Mouse (Mus musculus) kidney, adult 2 months (tissue): Measurements from ENCODE around the gene Psmd13. TPM values are rescaled to one million over a fixed set of nuclear protein-coding genes. Genes with fewer than 3 reads are reported as not detected.
"Not testable (repeated sequence)": the region's sequence is repeated elsewhere in the genome, so short reads cannot be mapped to it uniquely, and the experiment has no call there.

Experiments
- DNase-seq: peaks from one replicate; pipeline ENCODE4 v3.0.0; 2021
- H3K27ac ChIP-seq: fragments of 200-500 bp; 2 replicates; pipeline ENCODE4 v1.5.1; 2012; ENCODE audit warnings: low read depth, low read length, control low read depth, inconsistent platforms; ENCODE audit not compliant: insufficient read depth
- H3K27me3 ChIP-seq: fragments of 200-500 bp; replicated peaks from 2 replicates; pipeline ENCODE4 v1.6.1; 2012; ENCODE audit warnings: mild to moderate bottlenecking, moderate library complexity, low read length, inconsistent platforms; ENCODE audit not compliant: control insufficient read depth, insufficient read depth
- H3K36me3 ChIP-seq: fragments of 200-500 bp; 2 replicates; pipeline ENCODE4 v1.6.1; 2012; ENCODE audit warnings: mild to moderate bottlenecking, moderate library complexity, low read length, inconsistent platforms; ENCODE audit not compliant: control insufficient read depth, insufficient read depth
- H3K4me1 ChIP-seq: fragments of 200-500 bp; 2 replicates; pipeline ENCODE4 v1.6.1; 2011; ENCODE audit warnings: low read length; ENCODE audit not compliant: control insufficient read depth, insufficient read depth
- H3K4me3 ChIP-seq: fragments of 200-500 bp; 2 replicates; pipeline ENCODE4 v1.5.1; 2011; ENCODE audit warnings: mild to moderate bottlenecking, low read depth, low read length, control low read depth; ENCODE audit not compliant: insufficient read depth
- CTCF ChIP-seq: fragments of 200-500 bp; conservative IDR thresholded peaks from 2 replicates; pipeline ENCODE4 v1.5.1; 2011; ENCODE audit warnings: low read depth, mild to moderate bottlenecking, control low read depth, low read length, moderate library complexity, mixed read lengths; ENCODE audit not compliant: insufficient read depth, insufficient read length
- POLR2A ChIP-seq: fragments of 200-500 bp; IDR thresholded peaks from one replicate; pipeline ENCODE4 v1.6.1; 2011; ENCODE audit warnings: low read depth, low read length, control low read depth
- whole genome bisulfite sequencing: fragments of 180-500 bp; shearing (Covaris S2); methylation state at CpG from one replicate; pipeline ENCODE4 v1.1.7; 2018; 5-methylcytosine and 5-hydroxymethylcytosine counted together
- polyA plus RNA-seq: library from polyadenylated mRNA; depleted of rRNA; stranded (reverse); fragments of >200 nt; gene quantifications from 2 replicates; pipeline ENCODE4 v1.2.3, GENCODE M21; 2012

Gene Psmd13
- polyA plus RNA-seq, 1 experiment: 75.2 TPM

DNA sequence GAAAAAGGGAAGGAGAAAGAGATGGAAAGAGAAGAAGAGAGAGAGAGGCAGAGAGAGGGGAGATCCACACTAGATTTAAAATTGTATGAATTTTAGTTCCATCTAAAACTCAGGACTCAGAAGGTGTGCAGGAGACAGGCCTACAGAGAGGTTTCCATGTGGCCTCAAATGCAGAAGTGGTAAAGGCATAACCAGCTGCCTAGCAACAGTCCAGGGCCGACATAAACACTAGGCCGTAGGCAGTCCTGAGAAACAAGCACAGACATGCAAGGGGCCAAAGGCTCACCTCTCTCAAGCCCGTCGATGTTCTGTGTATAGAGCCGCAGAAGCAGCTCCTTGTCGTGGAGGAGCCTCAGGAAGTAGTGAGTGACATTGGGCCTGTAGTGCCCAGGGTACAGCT lies 4.4 kb upstream of the Psmd13 start:
- DNase-seq: no peak
- H3K27ac ChIP-seq: no peak overlapping the region
- TF ChIP-seq POLR2A (no peak), CTCF (no peak)
- 83% methylated on average over 6 of the region's 6 CpGs for WGBS
- H3K4me3 ChIP-seq: no peak overlapping the region
- H3K4me1 ChIP-seq: no peaks in the 10 kb centered on the region; the same call in 1 of the 2 replicates
- H3K36me3 ChIP-seq: peaks cover 5% of the 10 kb centered on the region
- H3K27me3 ChIP-seq: no peaks in the 10 kb centered on the region

DNA sequence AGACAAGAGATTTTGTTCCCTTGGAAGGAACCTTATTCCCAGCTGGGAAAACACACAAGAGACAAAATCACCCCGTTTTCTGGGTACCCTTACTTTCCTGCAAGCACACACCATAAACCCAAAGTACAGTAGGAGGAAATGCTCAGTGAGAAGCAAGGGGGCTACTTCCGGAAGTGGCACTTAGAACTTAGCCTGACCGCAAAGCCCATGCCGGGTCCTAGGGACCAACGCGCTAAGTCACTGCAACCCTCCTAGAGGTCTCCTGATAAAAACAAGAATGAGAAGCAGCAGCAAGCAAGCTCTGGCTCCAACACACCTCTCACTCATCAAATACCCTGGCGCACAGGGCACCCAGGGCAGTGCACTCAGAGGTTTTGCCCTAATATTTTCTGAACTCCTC lies 2.4 kb upstream of the Psmd13 start:
- Histone ChIP-seq H3K4me1 (no peaks in the 10 kb centered on the region; the same call in 1 of the 2 replicates), H3K36me3 (peaks cover 5% of the 10 kb centered on the region), H3K27me3 (no peaks in the 10 kb centered on the region), H3K4me3 (no peak overlapping the region), H3K27ac (no peak overlapping the region)
- DNase-seq: no peak
- TF ChIP-seq CTCF (no peak), POLR2A (no peak)
- 80% methylated on average over 7 of the region's 7 CpGs for WGBS

DNA sequence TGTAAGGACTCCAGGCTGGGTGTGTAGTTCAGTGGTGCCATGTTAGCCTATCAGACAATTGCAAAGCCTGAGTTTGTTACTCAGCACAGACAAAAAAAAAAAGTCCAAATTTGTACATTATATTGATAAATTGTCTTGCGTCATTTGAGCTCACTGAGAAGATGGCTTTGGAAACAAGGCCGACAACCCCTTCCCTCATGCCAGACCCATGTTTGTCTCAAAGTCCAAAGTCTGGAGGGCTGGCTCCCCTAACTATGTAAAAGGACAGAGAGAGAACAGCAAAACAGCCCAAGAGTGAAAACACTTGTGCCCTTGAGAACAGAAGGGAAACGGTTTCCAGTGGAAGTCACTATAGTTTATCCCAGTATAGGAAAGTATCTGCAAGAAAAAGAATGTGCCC lies 1.3 kb upstream of the Psmd13 start:
- Histone ChIP-seq H3K4me3 (peak overlapping the region; percentile 34), H3K4me1 (no peaks in the 10 kb centered on the region; the same call in 1 of the 2 replicates), H3K27me3 (no peaks in the 10 kb centered on the region), H3K36me3 (peaks cover 5% of the 10 kb centered on the region), H3K27ac (peak overlapping the region; percentile 94)
- 41% methylated on average over 3 of the region's 3 CpGs for WGBS
- DNase-seq: peak; percentile 79
- TF ChIP-seq CTCF (no peak), POLR2A (no peak)

DNA sequence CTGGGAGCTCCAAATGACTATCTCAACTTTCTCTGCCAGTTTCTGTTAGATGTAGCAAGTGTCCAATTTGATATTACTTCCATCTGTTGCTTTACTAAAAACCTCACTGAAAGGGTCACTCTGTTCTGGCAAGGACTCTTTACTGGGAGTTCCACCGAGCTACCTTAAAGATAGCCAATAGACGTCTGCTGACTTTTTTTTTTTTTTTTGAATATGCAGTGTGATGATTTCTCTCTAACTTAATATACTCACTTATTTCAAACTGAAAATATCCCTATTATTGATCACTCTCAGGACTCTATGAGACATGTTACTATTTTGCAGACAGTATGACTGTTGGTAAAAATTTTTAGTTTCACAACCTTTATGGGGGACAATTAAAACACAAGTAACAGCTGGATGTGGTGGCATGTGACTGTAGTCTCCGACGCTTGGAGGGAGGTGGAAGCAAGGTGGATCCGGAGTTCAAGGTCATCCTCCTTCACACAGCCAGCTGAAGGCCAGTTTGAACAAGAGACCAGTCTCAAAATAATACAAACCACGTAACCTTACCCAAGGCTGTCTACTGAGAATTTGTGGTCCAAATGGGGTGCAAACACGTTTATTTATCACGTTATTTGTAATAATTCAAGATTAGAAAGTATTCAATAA lies 778 bp upstream of the Psmd13 start:
- H3K27me3 ChIP-seq: no peaks in the 10 kb centered on the region
- TF ChIP-seq POLR2A: no peak
- no peak for TF ChIP-seq CTCF
- H3K4me1 ChIP-seq: no peaks in the 10 kb centered on the region; the same call in 1 of the 2 replicates
- H3K27ac ChIP-seq: peak overlapping the region; percentile 94
- peaks cover under 1% of the 10 kb centered on the region; the same call in 1 of the 2 replicates for H3K36me3 ChIP-seq
- peak overlapping the region; percentile 86 for H3K4me3 ChIP-seq
- DNase-seq: peak; percentile 61
- 6% methylated on average over 8 of the region's 8 CpGs for WGBS

DNA sequence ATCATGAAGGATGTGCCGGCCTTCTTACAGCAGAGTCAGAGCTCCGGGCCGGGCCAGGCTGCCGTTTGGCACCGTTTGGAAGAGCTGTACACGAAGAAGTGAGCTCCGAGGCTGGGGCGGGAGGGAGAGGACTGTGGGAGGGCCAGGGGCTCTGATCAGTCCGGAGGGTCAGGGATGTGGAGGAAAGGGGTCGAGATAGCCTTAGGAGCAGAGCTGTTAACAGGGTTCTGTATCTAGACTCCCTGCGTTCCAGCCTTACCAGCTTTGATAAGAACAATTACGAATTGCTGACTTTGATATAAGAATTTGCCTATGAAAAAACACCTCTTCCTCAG lies 668 bp downstream of the Psmd13 start:
- no peaks in the 10 kb centered on the region; the same call in 1 of the 2 replicates for H3K4me1 ChIP-seq
- no peak overlapping the region; the same call in 1 of the 2 replicates for H3K27ac ChIP-seq
- peak overlapping the region; percentile 86 for H3K4me3 ChIP-seq
- TF ChIP-seq POLR2A: no peak
- TF ChIP-seq CTCF: no peak
- H3K36me3 ChIP-seq: no peaks in the 10 kb centered on the region
- no peaks in the 10 kb centered on the region for H3K27me3 ChIP-seq
- WGBS: under 1% methylated on average over 12 of the region's 12 CpGs
- DNase-seq: no peak

DNA sequence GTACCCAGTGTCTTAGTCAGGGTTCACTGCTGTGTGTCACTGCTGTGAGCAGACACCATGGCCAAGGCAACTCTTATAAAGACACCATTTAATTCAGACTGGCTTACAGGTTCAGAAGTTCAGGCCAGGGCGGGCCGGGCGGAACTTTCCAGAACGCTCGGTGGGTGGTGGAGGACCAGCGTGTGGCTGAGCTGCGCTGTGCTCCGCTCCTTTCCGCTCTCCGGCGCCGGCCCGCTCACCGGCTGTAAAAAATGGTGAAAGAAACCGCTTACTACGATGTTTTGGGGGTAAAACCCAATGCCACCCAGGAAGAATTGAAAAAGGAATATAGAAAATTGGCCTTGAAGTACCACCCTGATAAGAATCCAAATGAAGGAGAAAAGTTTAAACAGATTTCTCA lies 8.9 kb downstream of the Psmd13 start:
- H3K36me3 ChIP-seq, DNase-seq, H3K4me1 ChIP-seq, H3K27ac ChIP-seq, H3K27me3 ChIP-seq, H3K4me3 ChIP-seq: not testable (repeated sequence)
- 94% methylated on average over 16 of the region's 16 CpGs for WGBS

DNA sequence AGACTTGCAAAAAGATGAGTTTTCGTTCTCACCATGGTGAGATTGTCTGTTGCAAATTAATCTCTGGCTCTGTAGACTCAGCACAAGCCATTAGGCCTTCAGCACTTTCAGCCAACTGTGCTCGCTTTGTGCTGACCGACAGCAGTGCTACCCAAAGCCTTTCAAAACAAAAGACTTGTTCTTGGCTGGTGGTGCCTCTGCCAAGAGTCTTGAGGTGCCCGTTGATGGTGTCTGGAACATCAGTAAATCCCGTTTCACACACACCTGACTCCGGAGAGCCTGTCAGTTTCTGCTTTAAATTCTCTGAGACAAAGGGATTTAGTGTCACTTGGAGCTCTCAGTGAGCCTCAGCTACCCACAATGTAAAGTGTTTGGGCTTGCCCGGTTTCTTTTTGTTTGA lies 12.3 kb downstream of the Psmd13 start:
- no peaks in the 10 kb centered on the region for H3K4me1 ChIP-seq
- H3K27me3 ChIP-seq: no peaks in the 10 kb centered on the region
- H3K4me3 ChIP-seq: no peak overlapping the region
- H3K27ac ChIP-seq: no peak overlapping the region
- peaks cover 5% of the 10 kb centered on the region; the same call in 1 of the 2 replicates for H3K36me3 ChIP-seq
- TF ChIP-seq POLR2A: no peak
- TF ChIP-seq CTCF: no peak
- DNase-seq: no peak
- WGBS: 85% methylated on average over 7 of the region's 7 CpGs
